Mouse (Mus musculus): ENCODE data around the gene Cr1l. TPM values are rescaled to one million over a fixed set of nuclear protein-coding genes. Genes with fewer than 3 reads are reported as not detected.
A peak's percentile ranks its signal among the peaks of the same experiment; 100 is the strongest.

Cr1l gene
- 10 to 100 TPM; 31.1 to 36.9 TPM for total RNA-seq (2021)
- long read RNA-seq, experiment 1, partial matches to known transcripts, result 0 of 7 reads
- long read RNA-seq, experiment 1, other reads (novel, unspliced or antisense), result 4 of 7 reads
- long read RNA-seq, experiment 2, partial matches to known transcripts, result 0 of 15 reads
- long read RNA-seq, experiment 2, other reads (novel, unspliced or antisense), result 11 of 15 reads

- DNase-seq (ENCODE audit: low spot score in 2 of 2), result peak; percentile 88 to 92
Measured at GRCm38 (mm10) chr1:195130953-195131674, at the start of gene Cr1l. Cr1l (minus strand) TSS chr1:195131586.

- peak; percentile 24 to 41 for DNase-seq (ENCODE audit: low spot score in 2 of 2)
Measured at GRCm38 (mm10) chr1:195175980-195176931, 44.9 kb upstream of the Cr1l start, which contains the start of gene Cr2. Cr2 (minus strand) TSS chr1:195176716.

- DNase-seq (ENCODE audit: low spot score in 2 of 2), result no peak
Measured at GRCm38 (mm10) chr1:195164996-195165755, 33.8 kb upstream of the Cr1l start.

- DNase-seq (ENCODE audit: low spot score in 2 of 2), result peak in 1 of 2 experiments; percentile 5
Measured at GRCm38 (mm10) chr1:195132070-195132469, 684 bp upstream of the Cr1l start.

GRCm38 (mm10) chr1:195131675-195132015, 259 bp upstream of the Cr1l start:
- DNase-seq (ENCODE audit: low spot score in 2 of 2), result no peak

- no peak for DNase-seq (ENCODE audit: low spot score in 2 of 2)
Measured at GRCm38 (mm10) chr1:195130479-195130878, 907 bp downstream of the Cr1l start.

GRCm38 (mm10) chr1:195129867-195130266, 1.5 kb downstream of the Cr1l start:
- DNase-seq (ENCODE audit: low spot score in 2 of 2), result no peak

GRCm38 (mm10) chr1:195114414-195114813, 17.0 kb downstream of the Cr1l start:
- DNase-seq (ENCODE audit: low spot score in 2 of 2), result no peak

- DNase-seq (ENCODE audit: low spot score in 2 of 2), result no peak
Measured at GRCm38 (mm10) chr1:195113621-195114020, 17.8 kb downstream of the Cr1l start.

GRCm38 (mm10) chr1:195100693-195101092, 30.7 kb downstream of the Cr1l start:
- no peak for DNase-seq (ENCODE audit: low spot score in 2 of 2)

GRCm38 (mm10) chr1:195098004-195098403, 33.4 kb downstream of the Cr1l start:
- no peak for DNase-seq (ENCODE audit: low spot score in 2 of 2)

- peak; percentile 10 to 16 for DNase-seq (ENCODE audit: low spot score in 2 of 2)
Measured at GRCm38 (mm10) chr1:195092220-195092720, 39.1 kb downstream of the Cr1l start, which contains the start of gene Cd46. Cd46 (minus strand) TSS chr1:195092249.

- DNase-seq (ENCODE audit: low spot score in 2 of 2), result no peak
Measured at GRCm38 (mm10) chr1:195091699-195092219, 39.6 kb downstream of the Cr1l start.

GRCm38 (mm10) chr1:195082142-195082541, 49.2 kb downstream of the Cr1l start:
- no peak for DNase-seq (ENCODE audit: low spot score in 2 of 2)

Other genes starting within 250 kb of the Cr1l start
- 10 to 100 TPM; 32.1 to 33.2 TPM for gene Cd34, start 192.8 kb downstream of the Cr1l start, total RNA-seq (2021)
- 1 to 10 TPM; 2.9 to 4.4 TPM for gene Cd46, start 39.3 kb downstream of the Cr1l start, total RNA-seq (2021)
- gene Cr2, start 45.1 kb upstream of the Cr1l start, total RNA-seq (2021), result under 1 TPM; 0.37 to 0.50 TPM